Mouse (Mus musculus) testis, adult 2 months (tissue): ENCODE results near the gene Chpf.

Experiments
- CTCF ChIP-seq: fragments of 200-500 bp; IDR thresholded peaks from 2 replicates; pipeline ENCODE4 v1.5.1; 2012; ENCODE audit warnings: low read depth, mild to moderate bottlenecking, inconsistent platforms, low read length, moderate library complexity; ENCODE audit not compliant: control insufficient read depth, insufficient read depth, insufficient replicate concordance
- POLR2A ChIP-seq: fragments of 200-500 bp; IDR thresholded peaks from 2 replicates; pipeline ENCODE4 v1.6.1; 2012; ENCODE audit warnings: low read depth, mild to moderate bottlenecking, inconsistent platforms, low read length, moderate library complexity; ENCODE audit not compliant: control insufficient read depth

- TF ChIP-seq POLR2A = no peak
- TF ChIP-seq CTCF = no peak
Observed at GRCm38 (mm10) chr1:75518427-75518826, 39.3 kb upstream of the Chpf start.
